Mouse (Mus musculus): ENCODE measurements around the gene Synj2.

DNA sequence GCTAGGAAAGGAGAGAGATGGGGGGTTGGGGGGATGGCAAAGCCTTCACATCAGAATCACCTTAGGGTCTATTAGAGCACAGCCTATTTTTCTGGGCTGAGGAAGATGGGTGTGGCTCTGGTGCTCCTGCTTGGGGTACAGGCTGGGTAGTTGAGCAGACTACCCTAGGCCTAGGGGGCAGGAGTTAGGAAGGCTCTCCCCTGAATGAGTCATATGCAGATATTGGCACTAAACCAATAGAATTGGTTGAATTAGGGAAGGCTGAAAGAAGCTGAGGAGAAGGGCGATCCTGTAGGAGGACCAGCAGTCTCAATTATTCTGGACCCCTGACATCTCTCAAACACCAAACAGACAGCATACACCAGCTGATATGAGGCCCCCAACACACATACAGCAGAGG lies 44.2 kb downstream of the Synj2 start:
- TF ChIP-seq EP300 (IDR thresholded peaks at IDR 0.05; ENCODE audit: low read depth), result no peak
- no peak for TF ChIP-seq CTCF (IDR thresholded peaks at IDR 0.05; ENCODE audit: low read depth)
